Mouse (Mus musculus) MEL (cell line): Measurements from ENCODE around the gene Tuba3a. TPM values are rescaled to one million over a fixed set of nuclear protein-coding genes. Genes with fewer than 3 reads are reported as not detected.

Experiments
- DNase-seq: peaks from one replicate; pipeline ENCODE4 v3.0.0; 2011; ENCODE audit warnings: low read depth, low spot score
- H3K27ac ChIP-seq: 2 replicates; pipeline ENCODE4 v1.5.1; 2012; ENCODE audit warnings: low read depth, mild to moderate bottlenecking, control low read depth, low read length, moderate library complexity; ENCODE audit not compliant: control insufficient read depth
- H3K27me3 ChIP-seq, 2 experiments: fragments of 150-350 bp in 1 of 2; sonication (generic) in 1 of 2; 2 replicates each; pipeline ENCODE4 v1.6.1; 2012; ENCODE audit warnings: low read length in 2 of 2, mild to moderate bottlenecking in 2 of 2, improper control_type of control experiment in 1 of 2, moderate library complexity in 1 of 2; ENCODE audit not compliant: insufficient read depth in 2 of 2, control insufficient read depth in 1 of 2
- H3K36me3 ChIP-seq, 2 experiments: 2 replicates each; pipeline ENCODE4 v1.6.1; 2012 to 2014; ENCODE audit warnings: low read length in 2 of 2, improper control_type of control experiment in 1 of 2, inconsistent platforms in 1 of 2, mild to moderate bottlenecking in 1 of 2; ENCODE audit not compliant: insufficient read depth in 2 of 2, control insufficient read depth in 1 of 2
- H3K4me1 ChIP-seq, 2 experiments: fragments of 150-350 bp in 1 of 2; sonication (generic) in 1 of 2; 2 replicates each; pipeline ENCODE4 v1.6.1; 2012; ENCODE audit warnings: low read length in 2 of 2, improper control_type of control experiment in 1 of 2, mild to moderate bottlenecking in 1 of 2; ENCODE audit not compliant: insufficient read depth in 2 of 2, control insufficient read depth in 1 of 2
- H3K4me3 ChIP-seq, 2 experiments: fragments of 150-350 bp in 1 of 2; sonication (generic) in 1 of 2; 2 replicates each; pipeline ENCODE4 v1.5.1; 2012; ENCODE audit warnings: low read depth in 2 of 2, low read length in 2 of 2, mild to moderate bottlenecking in 2 of 2, moderate library complexity in 2 of 2, control low read depth in 1 of 2, improper control_type of control experiment in 1 of 2; ENCODE audit not compliant: control insufficient read depth in 1 of 2, insufficient read depth in 1 of 2
- H3K79me2 ChIP-seq: 2 replicates; pipeline ENCODE4 v1.6.1; 2012; ENCODE audit warnings: mild to moderate bottlenecking, low read length, moderate library complexity; ENCODE audit not compliant: control insufficient read depth, poor library complexity, insufficient read depth
- H3K9ac ChIP-seq: 2 replicates; pipeline ENCODE4 v1.6.1; 2012; ENCODE audit warnings: low read depth, mild to moderate bottlenecking, control low read depth, low read length, moderate library complexity; ENCODE audit not compliant: control insufficient read depth, poor library complexity, severe bottlenecking
- H3K9me3 ChIP-seq: fragments of 150-350 bp; sonication (generic); replicated peaks from 2 replicates; pipeline ENCODE4 v1.6.1; 2012; ENCODE audit warnings: mild to moderate bottlenecking, low read length, improper control_type of control experiment, moderate library complexity; ENCODE audit not compliant: insufficient read depth
- BHLHE40 ChIP-seq: IDR thresholded peaks from 2 replicates; pipeline ENCODE4 v1.6.1; 2012; ENCODE audit warnings: low read depth, mild to moderate bottlenecking, inconsistent platforms, low read length, improper control_type of control experiment, borderline replicate concordance
- CHD1 ChIP-seq: IDR thresholded peaks from 2 replicates; pipeline ENCODE4 v1.6.1; 2012; ENCODE audit warnings: low read depth, mild to moderate bottlenecking, inconsistent platforms, low read length, improper control_type of control experiment
- CHD2 ChIP-seq: IDR thresholded peaks from 2 replicates; pipeline ENCODE4 v1.6.1; 2011; ENCODE audit warnings: low read length, improper control_type of control experiment
- CTCF ChIP-seq, 3 experiments: IDR thresholded peaks in 2 of 3; conservative IDR thresholded peaks in 1 of 3; 2 replicates each; pipeline ENCODE4 v1.5.1; 2011 to 2012; ENCODE audit warnings: low read length in 3 of 3, low read depth in 2 of 3, mild to moderate bottlenecking in 2 of 3, improper control_type of control experiment in 1 of 3, inconsistent platforms in 1 of 3, mixed read lengths in 1 of 3, moderate library complexity in 1 of 3; ENCODE audit not compliant: control insufficient read depth in 1 of 3, insufficient read depth in 1 of 3, poor library complexity in 1 of 3, severe bottlenecking in 1 of 3
- ELF1 ChIP-seq: IDR thresholded peaks from 2 replicates; pipeline ENCODE4 v1.6.1; 2014; ENCODE audit warnings: low read depth, mild to moderate bottlenecking, inconsistent platforms, low read length, improper control_type of control experiment, moderate library complexity
- EP300 ChIP-seq, 2 experiments: IDR thresholded peaks; 2 replicates each; pipeline ENCODE4 v1.6.1; 2011; ENCODE audit warnings: improper control_type of control experiment in 2 of 2, low read length in 2 of 2, low read depth in 1 of 2, mild to moderate bottlenecking in 1 of 2
- GATA1 ChIP-seq: IDR thresholded peaks from 2 replicates; pipeline ENCODE4 v1.6.1; 2011; ENCODE audit warnings: low read depth, low read length, improper control_type of control experiment
- JUND ChIP-seq: IDR thresholded peaks from 2 replicates; pipeline ENCODE4 v1.6.1; 2011; ENCODE audit warnings: low read depth, mild to moderate bottlenecking, improper control_type of control experiment, low read length
- KAT2A ChIP-seq: conservative IDR thresholded peaks from 2 replicates; pipeline ENCODE4 v1.6.1; 2012; ENCODE audit warnings: low read depth, low read length, improper control_type of control experiment, inconsistent platforms
- MAX ChIP-seq: IDR thresholded peaks from 2 replicates; pipeline ENCODE4 v1.6.1; 2011; ENCODE audit warnings: low read length, improper control_type of control experiment
- MAZ ChIP-seq: IDR thresholded peaks from 2 replicates; pipeline ENCODE4 v1.6.1; 2012; ENCODE audit warnings: low read depth, mild to moderate bottlenecking, inconsistent platforms, low read length, improper control_type of control experiment
- MEF2A ChIP-seq: IDR thresholded peaks from 2 replicates; pipeline ENCODE4 v1.6.1; 2014; ENCODE audit warnings: low read depth, mild to moderate bottlenecking, inconsistent platforms, low read length, improper control_type of control experiment; ENCODE audit not compliant: poor library complexity, insufficient replicate concordance, severe bottlenecking; ENCODE audit errors: extremely low read depth
- MXI1 ChIP-seq: IDR thresholded peaks from 2 replicates; pipeline ENCODE4 v1.6.1; 2011; ENCODE audit warnings: mild to moderate bottlenecking, low read depth, low read length, improper control_type of control experiment
- MYB ChIP-seq: IDR thresholded peaks from 2 replicates; pipeline ENCODE4 v1.6.1; 2011; ENCODE audit warnings: mild to moderate bottlenecking, low read depth, low read length, improper control_type of control experiment
- MYC ChIP-seq: IDR thresholded peaks from 2 replicates; pipeline ENCODE4 v1.6.1; 2011; ENCODE audit warnings: low read depth, mild to moderate bottlenecking, low read length, improper control_type of control experiment, moderate library complexity
- NELFE ChIP-seq: IDR thresholded peaks from 2 replicates; pipeline ENCODE4 v1.6.1; 2011; ENCODE audit warnings: low read depth, low read length, improper control_type of control experiment
- NRF1 ChIP-seq: IDR thresholded peaks from 2 replicates; pipeline ENCODE4 v1.6.1; 2014; ENCODE audit warnings: low read depth, mild to moderate bottlenecking, inconsistent platforms, low read length, improper control_type of control experiment, moderate library complexity; ENCODE audit not compliant: poor library complexity, insufficient read depth, severe bottlenecking
- POLR2A ChIP-seq, 2 experiments: IDR thresholded peaks; 2 replicates each; pipeline ENCODE4 v1.6.1; 2011 to 2012; ENCODE audit warnings: low read length in 2 of 2, mild to moderate bottlenecking in 2 of 2, control low read depth in 1 of 2, improper control_type of control experiment in 1 of 2, low read depth in 1 of 2, moderate library complexity in 1 of 2; ENCODE audit not compliant: control insufficient read depth in 1 of 2, insufficient read depth in 1 of 2, poor library complexity in 1 of 2
- POLR2AphosphoS2 ChIP-seq: IDR thresholded peaks from 2 replicates; pipeline ENCODE4 v1.6.1; 2011; ENCODE audit warnings: low read length, improper control_type of control experiment
- POLR2AphosphoS5 ChIP-seq: IDR thresholded peaks from 2 replicates; pipeline ENCODE4 v1.6.1; 2012; ENCODE audit warnings: low read depth, borderline replicate concordance, mild to moderate bottlenecking, inconsistent platforms, low read length, moderate library complexity, mixed read lengths
- RAD21 ChIP-seq: IDR thresholded peaks from 2 replicates; pipeline ENCODE4 v1.6.1; 2011; ENCODE audit warnings: mild to moderate bottlenecking, low read depth, low read length, improper control_type of control experiment
- TAL1 ChIP-seq: IDR thresholded peaks from 2 replicates; pipeline ENCODE4 v1.6.1; 2012; ENCODE audit warnings: mild to moderate bottlenecking, inconsistent platforms, low read length, moderate library complexity, mixed read lengths
- TBP ChIP-seq: IDR thresholded peaks from 2 replicates; pipeline ENCODE4 v1.8.0; 2011; ENCODE audit warnings: low read depth, low read length, improper control_type of control experiment
- TCF12 ChIP-seq: IDR thresholded peaks from 2 replicates; pipeline ENCODE4 v1.6.1; 2014; ENCODE audit warnings: low read depth, mild to moderate bottlenecking, inconsistent platforms, low read length, improper control_type of control experiment, moderate library complexity
- UBTF ChIP-seq: IDR thresholded peaks from 2 replicates; pipeline ENCODE4 v1.6.1; 2012; ENCODE audit warnings: low read depth, mild to moderate bottlenecking, inconsistent platforms, low read length, improper control_type of control experiment, moderate library complexity, borderline replicate concordance; ENCODE audit not compliant: insufficient read depth
- USF2 ChIP-seq, 2 experiments: IDR thresholded peaks; 2 replicates each; pipeline ENCODE4 v1.6.1; 2011 to 2012; ENCODE audit warnings: improper control_type of control experiment in 2 of 2, low read length in 2 of 2, borderline replicate concordance in 1 of 2, inconsistent platforms in 1 of 2, low read depth in 1 of 2, mild to moderate bottlenecking in 1 of 2; ENCODE audit not compliant: insufficient read depth in 1 of 2
- ZC3H11A ChIP-seq: IDR thresholded peaks from 2 replicates; pipeline ENCODE4 v1.6.1; 2012; ENCODE audit warnings: low read depth, mild to moderate bottlenecking, inconsistent platforms, low read length, improper control_type of control experiment
- ZMIZ1 ChIP-seq: IDR thresholded peaks from 2 replicates; pipeline ENCODE4 v1.6.1; 2012; ENCODE audit warnings: low read depth, mild to moderate bottlenecking, inconsistent platforms, low read length, improper control_type of control experiment, moderate library complexity
- ZNF384 ChIP-seq: IDR thresholded peaks from 2 replicates; pipeline ENCODE4 v1.6.1; 2012; ENCODE audit warnings: low read depth, mild to moderate bottlenecking, inconsistent platforms, low read length, improper control_type of control experiment
- polyA plus RNA-seq, 2 experiments: library from polyadenylated mRNA; stranded (reverse) in 1 of 2; unstranded in 1 of 2; fragments of >175 nt in 1 of 2; fragments of >200 nt in 1 of 2; gene quantifications; 2 replicates each; pipeline versions ENCODE4 v1.2.1 to v1.2.4; 2012; ENCODE audit warnings: low replicate concordance in 2 of 2, low read depth in 1 of 2; ENCODE audit not compliant: insufficient read length in 2 of 2, insufficient read depth in 1 of 2, missing spikeins in 1 of 2
- total RNA-seq: library from RNA; depleted of rRNA; stranded (reverse); fragments of 300-350 nt; gene quantifications from 2 replicates; pipeline ENCODE4 v1.2.3, GENCODE M21; 2012

The Tuba3a gene
- total and polyA plus RNA-seq, 3 experiments: 0.06 TPM; not detected in 2

DNA sequence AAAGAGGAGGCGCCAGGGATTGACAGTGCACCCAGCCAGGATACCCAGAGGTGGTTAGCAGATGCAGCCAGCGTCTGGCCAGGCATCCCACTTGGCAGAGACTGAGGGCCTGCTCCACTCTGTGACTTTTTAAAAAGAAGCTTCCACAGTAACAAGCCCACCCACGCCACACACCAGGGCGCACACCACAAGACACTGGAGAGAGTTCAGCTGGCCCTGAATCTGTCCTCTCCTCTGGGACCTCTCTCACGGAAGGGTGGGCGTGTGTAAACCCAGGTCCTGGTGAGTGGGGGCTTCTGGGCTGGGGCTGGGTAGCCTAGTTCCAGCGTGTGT is 28.4 kb upstream of the Tuba3a start:
- TF ChIP-seq TAL1 (no peak), MXI1 (no peak), NRF1 (no peak), JUND (no peak), CHD2 (no peak), CHD1 (no peak), ZMIZ1 (no peak), BHLHE40 (no peak), KAT2A (no peak), TCF12 (no peak), ELF1 (no peak), MYC (no peak), EP300 (IDR thresholded peaks at IDR 0.05; ENCODE audit: low read depth in 1 of 2, low read length in 2 of 2) (no peak), POLR2A (IDR thresholded peaks at IDR 0.05; ENCODE audit: control insufficient read depth in 1 of 2, insufficient read depth in 1 of 2, low read depth in 1 of 2, low read length in 2 of 2, poor library complexity in 1 of 2) (no peak), MAZ (no peak), ZNF384 (no peak), TBP (no peak)
- peaks cover 2 to 12% of the 10 kb centered on the region in 2 experiments; a peak in 3 of 4 replicates for H3K4me1 ChIP-seq
- H3K9me3 ChIP-seq: no peaks in the 10 kb centered on the region
- peak overlapping the region; percentile 91 for H3K9ac ChIP-seq
- DNase-seq: no peak
- no peak overlapping the region for H3K27ac ChIP-seq
- peak overlapping the region; percentile 74 to 96 for H3K4me3 ChIP-seq
- peaks cover 0 to 6% of the 10 kb centered on the region in 2 experiments; a peak in 1 of 4 replicates for H3K36me3 ChIP-seq
- peaks cover 12% of the 10 kb centered on the region for H3K79me2 ChIP-seq
- H3K27me3 ChIP-seq: peaks cover 0 to 1% of the 10 kb centered on the region in 2 experiments; a peak in 1 of 4 replicates

DNA sequence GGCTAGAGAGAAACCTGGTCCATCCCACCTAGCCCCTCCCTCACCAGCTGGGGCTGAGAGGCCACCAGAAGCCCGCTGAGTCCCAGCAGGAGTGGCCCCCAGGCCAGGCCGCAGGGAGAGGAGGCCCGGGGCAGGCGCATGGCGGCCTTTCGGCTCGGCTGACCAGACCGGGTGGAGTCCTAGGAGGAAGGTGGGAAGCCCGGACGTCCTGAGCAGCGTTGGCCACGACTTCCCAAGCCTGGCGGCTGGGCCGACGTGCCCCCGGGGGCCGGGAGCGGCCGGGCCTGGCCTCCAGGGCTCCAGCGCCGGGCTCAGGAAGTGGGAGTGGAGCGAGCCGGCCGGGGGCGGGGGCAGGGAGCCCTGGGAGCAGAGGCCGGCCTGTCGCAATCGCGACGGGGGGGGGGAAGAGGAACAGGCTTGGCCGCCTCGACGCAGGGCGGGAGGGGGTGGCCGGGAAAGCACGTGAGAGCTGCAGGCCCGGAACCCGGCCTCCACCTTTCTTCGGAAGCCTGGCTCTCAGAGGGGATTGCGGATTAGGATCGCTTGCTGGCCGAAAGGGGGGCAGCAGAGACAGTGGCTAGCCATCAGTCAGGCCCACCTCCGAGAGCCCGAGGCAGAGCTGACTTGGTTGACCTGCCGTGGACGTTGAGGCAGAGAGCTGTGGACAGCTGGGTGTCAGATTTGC is 27.8 kb upstream of the Tuba3a start, which contains the start of gene Ltbr:
Gene Ltbr (minus strand): TSS at position 340 of the 685 bp plus-strand sequence.
- Histone ChIP-seq H3K79me2 (peaks cover 12% of the 10 kb centered on the region), H3K4me3 (peak within 1 kb of the TSS; percentile 74 to 96), H3K27me3 (no peaks in the 10 kb centered on the region)
- TF ChIP-seq MXI1: peak; percentile 74; the same call in 1 of the 2 replicates
- no peak for TF ChIP-seq GATA1
- TF ChIP-seq NELFE: peak; percentile 64
- TF ChIP-seq CHD1: no peak
- TF ChIP-seq ELF1: peak; percentile 59
- no peak for TF ChIP-seq RAD21
- peak; percentile 92 for TF ChIP-seq MAX
- TF ChIP-seq USF2 (IDR thresholded peaks at IDR 0.05; ENCODE audit: borderline replicate concordance in 1 of 2, insufficient read depth in 1 of 2, low read depth in 1 of 2, low read length in 2 of 2): no peak
- no peak for TF ChIP-seq CTCF (IDR thresholded peaks at IDR 0.05 in 2 of 3, conservative IDR thresholded peaks at IDR 0.05 in 1 of 3; ENCODE audit: control insufficient read depth in 1 of 3, insufficient read depth in 1 of 3, low read depth in 2 of 3, low read length in 3 of 3, poor library complexity in 1 of 3, severe bottlenecking in 1 of 3)
- no peak for TF ChIP-seq MYB
- 0 out of 2 replicates have a peak, but pooled peaks have one; percentile 76 for TF ChIP-seq UBTF
- TF ChIP-seq NRF1: no peak
- TF ChIP-seq ZC3H11A: no peak
- TF ChIP-seq POLR2AphosphoS2: peak; percentile 61; the same call in 1 of the 2 replicates
- TF ChIP-seq MYC: 0 out of 2 replicates have a peak, but pooled peaks have one; percentile 45
- peak; percentile 92 for TF ChIP-seq BHLHE40
- no peak for TF ChIP-seq MEF2A
- 0 out of 4 replicates have a peak, but pooled peaks of 1 of the 2 experiments have one; percentile 11 for TF ChIP-seq EP300 (IDR thresholded peaks at IDR 0.05; ENCODE audit: low read depth in 1 of 2, low read length in 2 of 2)
- TF ChIP-seq POLR2AphosphoS5: no peak
- no peak for TF ChIP-seq ZMIZ1

More for the DNA sequence above, 27.8 kb upstream of the Tuba3a start, which contains the start of gene Ltbr:
- Histone ChIP-seq H3K27ac (peak within 1 kb of the TSS; percentile 26), H3K9me3 (no peaks in the 10 kb centered on the region), H3K36me3 (peaks cover 0 to 6% of the 10 kb centered on the region in 2 experiments; a peak in 1 of 4 replicates), H3K9ac (peak within 1 kb of the TSS; percentile 91), H3K4me1 (peaks cover 2 to 12% of the 10 kb centered on the region in 2 experiments; a peak in 3 of 4 replicates)
- DNase-seq: peak; percentile 83
